Mouse (Mus musculus): Measurements from ENCODE around the gene Cyp2d11. TPM values are rescaled to one million over a fixed set of nuclear protein-coding genes. Genes with fewer than 3 reads are reported as not detected.
A peak's percentile ranks its signal among the peaks of the same experiment; 100 is the strongest.

Cyp2d11 gene
- total RNA-seq, 4 experiments from 2014 or later = 0.19 TPM; not detected in 3

GRCm38 (mm10) chr15:82351480-82351879, 42.3 kb downstream of the Cyp2d11 start:
- DNase-seq (ENCODE audit: low spot score) = no peak

DNA sequence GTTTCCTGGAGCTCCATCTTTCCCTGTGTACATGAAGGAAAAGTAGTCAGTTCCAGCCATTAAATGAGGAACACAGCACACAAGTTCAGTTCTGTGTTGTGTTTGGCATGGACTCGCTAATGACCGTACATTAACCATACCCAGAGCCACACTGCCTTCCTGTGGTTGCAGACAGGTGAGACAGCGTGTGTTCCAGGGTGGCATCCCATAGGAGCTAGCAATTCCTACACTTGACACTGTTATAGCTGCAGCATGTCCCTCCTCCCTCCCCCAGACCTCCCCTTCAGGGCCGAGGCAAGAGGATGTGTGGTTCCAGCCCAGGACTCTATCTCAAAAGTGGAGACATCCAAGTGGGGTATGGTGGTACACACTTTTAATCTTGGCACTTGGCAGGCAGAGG, 43.5 kb downstream of the Cyp2d11 start:
- no peak for DNase-seq (ENCODE audit: low spot score)

DNA sequence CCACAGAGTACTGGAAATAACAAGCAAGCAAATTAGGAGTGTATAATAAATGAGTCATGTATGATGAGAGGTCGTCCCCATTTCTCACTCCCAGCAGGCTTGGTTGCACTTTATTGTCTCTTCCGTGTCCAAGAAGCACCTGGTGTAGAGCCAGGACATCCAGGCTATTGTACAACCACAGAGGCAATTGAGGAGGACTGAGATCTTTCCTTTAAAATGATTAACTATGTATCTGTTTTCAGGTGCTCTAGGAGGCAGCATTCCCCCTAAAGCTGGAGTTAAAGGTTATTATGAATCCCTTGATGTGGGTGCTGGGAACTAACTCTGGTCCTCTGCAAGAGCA, 44.9 kb downstream of the Cyp2d11 start:
- DNase-seq (ENCODE audit: low spot score) = no peak

GRCm38 (mm10) chr15:82348258-82348998, 45.4 kb downstream of the Cyp2d11 start:
- no peak for DNase-seq (ENCODE audit: low spot score)

GRCm38 (mm10) chr15:82347852-82348251, 46.0 kb downstream of the Cyp2d11 start:
- DNase-seq (ENCODE audit: low spot score) = no peak

GRCm38 (mm10) chr15:82347303-82347676, 46.5 kb downstream of the Cyp2d11 start:
- no peak for DNase-seq (ENCODE audit: low spot score)

DNA sequence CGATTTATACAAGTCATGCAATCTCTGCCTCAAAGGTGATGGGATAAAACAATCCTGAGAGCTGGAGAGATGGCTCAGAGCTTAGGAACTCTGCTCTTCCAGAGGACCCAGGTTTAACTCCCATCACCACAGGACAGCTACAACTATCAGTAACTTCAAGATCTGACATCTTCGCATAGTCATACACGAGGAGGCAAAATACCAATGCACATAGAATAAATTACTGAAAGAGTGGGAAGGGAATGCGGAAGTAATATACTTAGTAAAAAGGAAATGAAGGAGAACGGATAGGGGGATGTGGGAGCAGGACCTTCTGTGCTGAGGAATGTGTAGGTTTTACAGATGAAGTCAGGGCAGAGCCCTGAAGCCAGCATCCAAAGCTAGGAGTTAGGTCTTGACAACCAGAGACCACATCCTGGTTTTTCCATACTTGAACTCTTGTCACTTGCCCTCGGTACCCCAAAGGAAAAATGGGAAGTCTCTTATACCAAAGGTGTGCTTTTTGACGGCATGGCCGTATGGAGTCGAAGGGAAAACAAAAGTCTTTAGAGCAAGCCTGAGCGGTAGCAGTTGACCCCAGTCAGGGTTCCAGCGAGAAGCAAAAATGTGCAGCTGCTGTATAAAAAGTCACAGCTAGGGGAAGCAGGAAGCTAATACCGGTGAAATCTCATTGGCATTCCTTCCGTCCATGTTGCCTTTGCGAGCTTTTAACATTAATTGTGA, 47.1 kb downstream of the Cyp2d11 start:
- DNase-seq (ENCODE audit: low spot score) = no peak

DNA sequence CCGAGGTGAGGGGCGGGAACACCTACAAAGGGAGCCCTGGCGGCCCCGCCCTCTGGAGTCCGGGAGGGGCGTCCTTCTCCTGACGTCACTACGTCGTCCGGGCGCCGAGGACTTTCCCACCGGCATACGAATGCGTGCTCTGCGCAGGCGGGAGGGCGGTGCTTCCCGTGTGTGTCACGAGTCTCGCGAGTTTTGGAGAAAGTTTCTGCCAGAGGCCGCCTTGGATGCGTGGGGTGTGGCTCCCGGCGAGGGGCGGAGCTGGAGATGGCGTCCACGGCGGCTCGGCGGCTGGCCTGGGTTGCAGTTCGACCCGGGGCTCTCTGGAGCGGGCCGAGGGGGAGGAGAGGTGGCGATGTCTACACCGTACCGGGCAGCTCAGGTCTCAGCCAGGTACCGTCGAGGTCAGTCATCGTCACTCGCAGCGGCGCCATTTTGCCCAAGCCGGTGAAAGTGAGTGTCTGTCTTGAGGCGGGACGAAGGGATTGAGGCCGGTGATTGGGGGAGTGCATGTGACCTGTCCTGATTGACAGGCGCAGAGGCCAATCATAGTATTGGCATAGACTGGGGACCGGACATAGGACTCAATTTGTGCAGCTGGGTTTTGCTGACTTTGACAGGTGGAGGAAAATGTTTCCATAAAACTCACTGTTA, 47.9 kb downstream of the Cyp2d11 start:
- peak; percentile 99 for DNase-seq (ENCODE audit: low spot score)

GRCm38 (mm10) chr15:82344971-82345370, 48.9 kb downstream of the Cyp2d11 start:
- DNase-seq (ENCODE audit: low spot score) = no peak

DNA sequence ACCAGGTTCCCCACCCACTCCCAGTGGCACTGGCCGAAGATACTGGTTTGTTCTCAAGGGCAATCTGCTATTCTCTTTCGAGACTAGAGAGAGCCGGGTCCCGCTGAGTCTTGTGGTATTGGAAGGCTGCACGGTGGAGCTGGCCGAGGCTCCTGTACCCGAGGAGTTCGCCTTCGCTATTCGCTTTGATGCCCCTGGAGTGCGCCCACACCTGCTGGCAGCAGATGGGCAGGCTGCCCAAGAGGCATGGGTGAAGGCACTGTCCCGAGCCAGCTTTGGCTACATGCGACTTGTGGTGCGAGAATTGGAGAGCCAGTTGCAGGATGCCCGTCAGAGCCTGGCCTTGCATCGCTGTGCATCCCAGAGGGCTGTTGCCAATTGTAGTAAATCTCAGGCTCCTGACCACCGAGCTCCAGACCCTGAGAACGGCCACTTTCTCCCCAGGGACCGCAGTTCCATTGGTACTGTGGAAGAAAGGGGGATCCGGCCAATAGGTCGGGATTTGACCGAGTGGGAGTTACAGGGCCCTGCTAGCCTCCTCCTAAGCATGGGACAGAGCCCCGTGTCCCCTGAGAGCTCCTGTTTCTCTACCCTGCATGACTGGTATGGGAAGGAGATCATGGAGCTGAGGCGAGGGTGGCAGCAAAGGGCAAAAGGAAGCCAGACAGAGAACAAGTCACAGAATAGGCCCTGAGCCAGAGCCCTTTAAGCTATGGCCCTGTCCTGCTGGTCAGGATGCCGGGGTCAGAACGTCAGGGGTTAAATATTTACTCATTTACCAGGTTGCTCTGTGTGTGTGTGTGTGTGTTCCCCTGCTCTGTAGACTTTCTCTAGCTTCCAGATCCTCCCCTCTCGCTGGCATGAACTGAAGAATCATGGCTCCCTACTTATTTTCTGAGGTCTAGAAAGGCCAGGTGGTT, 50.2 kb downstream of the Cyp2d11 start:
- DNase-seq (ENCODE audit: low spot score) = no peak

GRCm38 (mm10) chr15:82342543-82342935, 51.3 kb downstream of the Cyp2d11 start:
- DNase-seq (ENCODE audit: low spot score) = no peak

GRCm38 (mm10) chr15:82341675-82342542, 51.9 kb downstream of the Cyp2d11 start:
- DNase-seq (ENCODE audit: low spot score) = no peak

DNA sequence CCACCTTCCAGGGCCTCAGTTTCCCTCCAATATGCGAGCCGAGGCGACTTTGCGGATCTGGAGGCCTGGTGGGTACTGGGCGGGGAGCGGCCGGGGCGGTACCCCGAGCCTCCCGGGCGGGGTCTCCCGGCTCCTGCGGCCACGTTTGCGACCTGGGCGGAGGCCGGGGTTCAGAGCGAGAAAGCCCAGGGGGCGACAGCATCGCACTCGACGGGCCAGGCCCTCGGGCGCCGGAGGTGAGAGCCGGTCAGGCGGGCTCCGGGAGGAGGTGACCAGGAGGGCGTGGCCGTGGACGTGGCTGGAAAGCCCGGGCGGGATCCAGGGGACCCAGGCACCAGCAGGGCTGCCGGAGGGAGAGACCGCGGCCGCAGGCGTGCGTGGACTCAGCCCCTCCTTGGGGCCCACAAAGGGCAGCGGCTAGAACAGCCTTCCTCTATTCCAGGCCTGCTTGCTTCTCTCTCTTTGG, 52.8 kb downstream of the Cyp2d11 start:
- DNase-seq (ENCODE audit: low spot score) = peak; percentile 58

DNA sequence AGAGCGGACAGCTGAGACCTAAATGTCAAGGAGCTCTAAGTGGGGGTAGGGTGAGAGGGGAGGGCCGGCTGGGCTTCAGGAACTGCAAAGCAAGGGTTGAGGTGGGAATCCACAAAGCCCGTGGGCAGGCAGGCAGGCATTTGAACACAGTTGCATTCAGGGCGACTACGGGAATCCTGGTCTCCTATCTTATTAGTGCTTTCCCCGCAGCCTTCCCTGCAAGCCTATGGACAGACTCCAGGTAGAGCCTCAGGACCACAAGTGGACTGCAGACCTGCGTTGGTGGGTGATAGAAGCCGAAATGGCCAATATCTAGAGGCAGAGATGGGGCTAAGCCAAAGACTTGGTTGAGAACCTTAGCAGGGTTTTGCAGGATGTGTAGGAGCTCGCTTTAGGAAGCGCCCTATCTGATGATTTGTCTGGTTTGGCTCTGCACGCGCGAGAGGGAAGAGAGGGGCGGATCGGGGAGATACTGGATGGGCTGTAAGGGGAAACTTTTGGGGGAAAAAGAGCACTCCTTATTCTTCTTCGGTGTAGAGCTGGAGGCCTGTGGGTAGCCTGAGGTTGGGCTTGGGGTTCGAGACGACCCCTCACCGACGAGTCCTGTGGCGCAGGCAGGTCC, 53.3 kb downstream of the Cyp2d11 start:
- DNase-seq (ENCODE audit: low spot score) = no peak

DNA sequence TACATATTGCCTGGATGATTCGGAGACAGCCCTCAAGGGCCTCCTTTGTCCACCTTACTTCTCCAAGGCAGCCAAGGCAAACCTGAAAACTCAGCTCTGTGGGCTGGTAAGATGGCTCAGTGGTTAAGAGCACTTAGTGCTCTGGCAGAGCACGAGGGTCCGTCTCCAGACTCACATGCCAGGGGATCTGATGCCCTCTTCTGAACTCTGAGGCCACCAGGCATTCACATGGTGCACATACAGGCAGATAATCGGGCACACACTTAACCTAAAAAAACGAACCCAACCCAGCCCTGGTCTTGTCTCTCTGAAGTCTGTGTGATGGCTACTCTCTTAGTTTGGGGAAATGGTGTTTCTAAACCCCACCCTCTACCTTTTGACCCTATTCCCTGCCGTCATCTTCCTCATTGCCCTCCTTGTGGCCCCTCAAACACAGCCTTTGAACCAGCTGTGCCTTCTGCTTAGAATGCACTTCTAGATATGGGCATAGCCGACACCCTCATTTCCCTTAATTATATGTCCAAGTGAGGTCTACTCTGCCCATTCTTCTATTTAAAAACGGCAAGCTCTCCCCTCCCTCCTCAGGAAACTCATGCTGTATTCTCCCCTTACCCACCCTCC, 54.1 kb downstream of the Cyp2d11 start:
- DNase-seq (ENCODE audit: low spot score) = no peak

All from heart, adult 8-10 months (tissue).